Mouse (Mus musculus) liver, postnatal 0 days (tissue): ENCODE data around the gene Tpm3. TPM values are rescaled to one million over a fixed set of nuclear protein-coding genes. Genes with fewer than 3 reads are reported as not detected.

Experiments used
- ATAC-seq: fragments of 200-750 bp; cut with Nextera tagmentation; 2 replicates; pipeline ENCODE4 v1.8.0; 2017; ENCODE audit warnings: mild to moderate bottlenecking, moderate library complexity
- DNase-seq: peaks from one replicate; pipeline ENCODE4 v3.0.0-alpha.2; 2016
- H3K27ac ChIP-seq: fragments of 300-500 bp; sonication (generic); 2 replicates; pipeline ENCODE4 v1.5.1; 2014; ENCODE audit warnings: antibody characterized with exemption, moderate library complexity, mild to moderate bottlenecking, low read depth
- H3K27me3 ChIP-seq: fragments of 300-500 bp; sonication (generic); 2 replicates; pipeline ENCODE4 v1.6.1; 2014; ENCODE audit warnings: low read length, control low read depth, mixed read lengths; ENCODE audit not compliant: insufficient read depth
- H3K36me3 ChIP-seq: fragments of 300-500 bp; sonication (generic); replicated peaks from 2 replicates; pipeline ENCODE4 v1.6.1; 2014; ENCODE audit warnings: mild to moderate bottlenecking, control low read depth, low read length, moderate library complexity, mixed read lengths; ENCODE audit not compliant: insufficient read depth
- H3K4me1 ChIP-seq: fragments of 300-500 bp; sonication (generic); 2 replicates; pipeline ENCODE4 v1.6.1; 2014; ENCODE audit warnings: antibody characterized with exemption, mild to moderate bottlenecking, control low read depth; ENCODE audit not compliant: insufficient read depth
- H3K4me2 ChIP-seq: fragments of 300-500 bp; sonication (generic); 2 replicates; pipeline ENCODE4 v1.6.1; 2014; ENCODE audit warnings: low read depth, mild to moderate bottlenecking, low read length, moderate library complexity, mixed read lengths
- H3K4me3 ChIP-seq: fragments of 300-500 bp; sonication (generic); 2 replicates; pipeline ENCODE4 v1.5.1; 2014; ENCODE audit warnings: low read depth, low read length
- H3K9ac ChIP-seq: fragments of 300-500 bp; sonication (generic); replicated peaks from 2 replicates; pipeline ENCODE4 v1.6.1; 2014; ENCODE audit warnings: mild to moderate bottlenecking, moderate library complexity
- H3K9me3 ChIP-seq: fragments of 300-500 bp; sonication (generic); 2 replicates; pipeline ENCODE4 v1.6.1; 2016; ENCODE audit warnings: mild to moderate bottlenecking, control low read depth, low read length, mixed read lengths
- CTCF ChIP-seq: sonication (generic); IDR thresholded peaks from 2 replicates; pipeline ENCODE4 v1.5.1; 2016; ENCODE audit warnings: antibody characterized with exemption, low read depth
- EP300 ChIP-seq: IDR thresholded peaks from 2 replicates; pipeline ENCODE4 v1.6.1; 2016; ENCODE audit warnings: antibody characterized with exemption, low read depth, mild to moderate bottlenecking
- WGBS: fragments of 180-500 bp; shearing (Covaris S2); extraction: QIAGEN DNeasy Blood & Tissue Kit; methylation state at CpG from one replicate; pipeline ENCODE4 v1.1.7; 2014; ENCODE audit not compliant: insufficient replicate concordance; 5-methylcytosine and 5-hydroxymethylcytosine counted together
- polyA plus RNA-seq: library from polyadenylated mRNA; unstranded; fragments of >200 nt; fragmentation: Nextera tagmentation; extraction: Ambion mirVana; gene quantifications from 2 replicates; pipeline ENCODE4 v1.2.1, GENCODE M21; 2015

Tpm3 gene
- polyA plus RNA-seq, 1 experiment from 2014 or later: 162 TPM

DNA sequence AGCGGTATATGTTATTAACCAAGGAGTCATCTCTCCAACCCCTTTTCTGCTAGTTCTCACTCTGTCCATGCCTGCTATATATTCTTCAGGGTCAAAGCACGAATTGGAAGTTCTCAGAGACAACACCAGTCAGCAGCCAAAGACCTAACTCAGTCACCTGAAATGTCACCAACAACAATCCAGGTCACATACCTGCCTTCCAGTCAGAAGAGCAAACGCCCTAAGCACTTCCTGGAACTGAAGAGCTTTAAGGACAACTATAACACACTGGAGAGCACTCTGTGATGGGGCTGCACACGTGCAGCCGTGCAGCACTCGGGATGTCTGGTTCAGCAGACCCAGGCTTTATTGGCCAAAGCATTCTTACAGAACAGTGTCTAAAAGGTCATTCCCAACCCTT is 10.9 kb upstream of the Tpm3 start:
- no peaks in the 10 kb centered on the region for H3K4me1 ChIP-seq
- TF ChIP-seq CTCF (no peak), EP300 (no peak)
- peaks cover 38% of the 10 kb centered on the region for H3K36me3 ChIP-seq
- no peak for ATAC-seq
- no peaks in the 10 kb centered on the region for H3K27me3 ChIP-seq
- no peak overlapping the region for H3K4me2 ChIP-seq
- no peak overlapping the region for H3K9ac ChIP-seq
- WGBS: 86% methylated on average over 6 of the region's 6 CpGs
- no peak overlapping the region for H3K27ac ChIP-seq
- no peak for DNase-seq
- no peaks in the 10 kb centered on the region for H3K9me3 ChIP-seq
- H3K4me3 ChIP-seq: no peak overlapping the region

DNA sequence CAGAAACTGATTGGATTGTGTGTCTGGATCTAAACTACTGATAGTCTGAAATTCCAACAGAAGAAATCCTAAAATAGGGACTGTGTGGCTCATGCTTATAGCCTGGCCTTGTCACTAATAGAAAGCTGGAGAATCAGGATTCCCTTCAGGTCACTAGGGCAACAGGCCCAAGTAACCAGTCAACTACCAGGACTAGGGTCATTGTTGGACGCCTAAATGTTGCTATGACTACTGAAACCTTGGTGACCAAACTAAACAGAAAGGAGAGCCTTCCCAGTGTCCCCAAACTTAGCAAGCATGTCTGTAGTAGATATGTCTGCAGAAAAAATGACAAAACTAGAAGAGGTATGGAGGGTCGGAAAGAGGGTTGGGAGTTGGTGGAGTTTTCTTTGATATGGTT is 9.9 kb upstream of the Tpm3 start:
- no peaks in the 10 kb centered on the region for H3K27me3 ChIP-seq
- WGBS: 59% methylated on average over 2 of the region's 2 CpGs
- no peak overlapping the region for H3K4me2 ChIP-seq
- ATAC-seq (no peak), DNase-seq (no peak)
- no peaks in the 10 kb centered on the region for H3K9me3 ChIP-seq
- no peak overlapping the region for H3K27ac ChIP-seq
- TF ChIP-seq EP300: no peak
- TF ChIP-seq CTCF: no peak
- H3K4me3 ChIP-seq: no peak overlapping the region
- no peaks in the 10 kb centered on the region for H3K4me1 ChIP-seq
- no peak overlapping the region for H3K9ac ChIP-seq
- peaks cover 30% of the 10 kb centered on the region for H3K36me3 ChIP-seq

DNA sequence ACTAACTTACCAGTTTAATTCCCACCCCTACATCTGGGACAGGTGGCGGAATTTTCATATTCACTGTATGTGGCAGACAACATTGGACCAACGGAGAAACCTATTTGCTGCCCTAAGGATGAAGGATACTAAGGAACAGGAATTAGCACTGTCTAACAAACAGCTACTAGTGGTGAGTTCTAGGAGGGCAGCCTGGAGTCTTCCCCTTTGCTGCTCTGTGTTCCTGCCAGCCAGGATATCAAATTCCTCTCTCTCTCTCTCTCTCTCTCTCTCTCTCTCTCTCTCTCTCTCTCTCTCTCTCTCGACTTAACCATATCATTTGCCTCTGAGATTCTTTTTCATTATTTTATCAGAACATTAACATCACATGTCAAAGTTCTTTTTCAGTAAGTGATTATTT is 8.1 kb upstream of the Tpm3 start:
- H3K4me1 ChIP-seq: 0 out of 2 replicates have a peak, but pooled peaks cover 4% of the 10 kb centered on the region
- WGBS: 77% methylated on average over 3 of the region's 3 CpGs

DNA sequence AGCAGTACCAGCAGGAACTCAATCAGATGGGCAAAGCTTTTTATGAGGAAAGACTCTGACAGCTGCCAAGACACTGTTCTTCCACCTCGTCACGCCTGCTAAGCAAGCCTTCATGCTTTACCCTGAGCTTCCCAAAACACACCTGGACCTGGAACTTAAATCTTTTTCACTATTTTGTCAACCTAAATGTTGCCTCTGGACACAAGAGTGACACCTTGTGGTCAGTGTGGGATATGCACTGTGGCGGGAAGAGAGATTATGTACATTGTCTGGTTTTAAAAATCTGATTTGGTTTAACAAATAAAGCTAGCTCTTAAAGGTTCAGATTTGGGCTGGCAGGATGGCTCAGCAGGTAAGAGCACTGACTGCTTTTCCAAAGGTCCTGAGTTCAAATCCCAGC is 6.9 kb upstream of the Tpm3 start:
- WGBS: 49% methylated on average over 3 of the region's 3 CpGs
- Histone ChIP-seq H3K4me1 (0 out of 2 replicates have a peak, but pooled peaks cover 4% of the 10 kb centered on the region), H3K27me3 (no peaks in the 10 kb centered on the region), H3K4me3 (no peak overlapping the region), H3K4me2 (no peak overlapping the region), H3K27ac (no peak overlapping the region), H3K9me3 (no peaks in the 10 kb centered on the region), H3K36me3 (peaks cover 19% of the 10 kb centered on the region; the same call in 1 of the 2 replicates), H3K9ac (no peak overlapping the region)
- DNase-seq (peak; percentile 58), ATAC-seq (0 out of 2 replicates have a peak, but pooled peaks have one; percentile 36)
- TF ChIP-seq EP300: no peak
- peak; percentile 90 for TF ChIP-seq CTCF

More for the DNA sequence above, 8.1 kb upstream of the Tpm3 start:
- H3K27me3 ChIP-seq: no peaks in the 10 kb centered on the region
- no peak overlapping the region for H3K4me2 ChIP-seq
- no peak overlapping the region for H3K9ac ChIP-seq
- peaks cover 21% of the 10 kb centered on the region; the same call in 1 of the 2 replicates for H3K36me3 ChIP-seq
- no peak for ATAC-seq
- H3K27ac ChIP-seq: no peak overlapping the region
- H3K9me3 ChIP-seq: no peaks in the 10 kb centered on the region
- no peak for TF ChIP-seq CTCF
- no peak for TF ChIP-seq EP300
- no peak overlapping the region for H3K4me3 ChIP-seq
- DNase-seq: no peak

DNA sequence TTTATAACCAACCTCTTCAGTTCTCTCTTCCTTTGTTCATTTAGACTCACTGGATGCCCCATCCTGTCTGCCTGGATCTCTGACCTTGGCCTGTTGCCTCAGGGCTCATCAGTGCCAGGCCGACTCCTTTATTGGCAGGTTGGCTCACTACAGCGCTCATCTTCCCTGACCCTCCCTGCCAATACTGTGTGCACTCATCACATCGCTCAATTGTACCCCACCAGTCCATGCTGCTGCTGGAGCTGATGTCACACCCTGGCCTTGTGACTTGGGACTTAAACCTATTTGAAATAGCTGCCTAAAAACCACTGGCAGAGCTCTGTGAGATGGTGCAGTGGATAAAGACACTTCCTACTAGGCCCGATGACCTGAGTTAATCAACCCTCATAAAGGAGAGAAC is 4.6 kb upstream of the Tpm3 start:
- peaks cover 4% of the 10 kb centered on the region; the same call in 1 of the 2 replicates for H3K36me3 ChIP-seq
- H3K4me3 ChIP-seq: no peak overlapping the region
- 0 out of 2 replicates have a peak, but pooled peaks cover 4% of the 10 kb centered on the region for H3K4me1 ChIP-seq
- 86% methylated on average over 4 of the region's 4 CpGs for WGBS
- no peaks in the 10 kb centered on the region for H3K9me3 ChIP-seq
- TF ChIP-seq CTCF (no peak), EP300 (no peak)
- peak; percentile 36; the same call in 1 of the 2 replicates for ATAC-seq
- no peaks in the 10 kb centered on the region for H3K27me3 ChIP-seq
- no peak for DNase-seq
- H3K9ac ChIP-seq: no peak overlapping the region
- no peak overlapping the region for H3K4me2 ChIP-seq
- no peak overlapping the region for H3K27ac ChIP-seq

DNA sequence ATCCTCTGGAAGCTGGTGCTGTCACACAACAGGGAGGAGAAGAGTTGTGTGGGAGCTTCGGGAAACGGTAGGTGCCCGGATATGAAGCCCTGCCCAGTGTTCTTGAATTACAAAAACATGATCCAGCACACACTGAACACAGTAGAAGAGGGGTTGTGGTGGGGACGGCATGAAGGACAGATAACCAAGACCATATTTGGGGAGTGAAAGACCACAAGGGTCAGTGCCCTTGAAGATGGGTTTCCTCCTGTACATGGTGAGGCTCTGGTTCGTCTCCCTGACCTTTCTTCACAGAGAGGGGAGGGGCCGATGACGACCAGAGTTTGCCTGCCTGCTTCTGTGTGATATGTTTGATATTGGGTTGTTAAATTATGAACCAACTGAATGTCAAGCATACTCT is 2.8 kb upstream of the Tpm3 start:
- Histone ChIP-seq H3K9ac (no peak overlapping the region), H3K36me3 (no peaks in the 10 kb centered on the region), H3K4me1 (0 out of 2 replicates have a peak, but pooled peaks cover 4% of the 10 kb centered on the region), H3K27ac (no peak overlapping the region), H3K27me3 (no peaks in the 10 kb centered on the region), H3K4me2 (no peak overlapping the region), H3K4me3 (no peak overlapping the region), H3K9me3 (no peaks in the 10 kb centered on the region)
- no peak for TF ChIP-seq CTCF
- no peak for TF ChIP-seq EP300
- 67% methylated on average over 7 of the region's 7 CpGs for WGBS
- ATAC-seq (no peak), DNase-seq (no peak)
